Mouse (Mus musculus) mouse embryonic stem cell (cell line): ENCODE measurements around the gene Aoc2.
"Not testable (repeated sequence)": the region's sequence is repeated elsewhere in the genome, so short reads cannot be mapped to it uniquely, and the experiment has no call there.

Experiments
- in situ Hi-C, 2 experiments: fragments of 300-500 bp; cut with MboI; formaldehyde crosslinking; loops; 1 replicate in 1 of 2; 3 replicates in 1 of 2; pipeline ENCODE4 v1.14.3; 2019 to 2020; ENCODE audit warnings: low sequenced_read_pairs in 2 of 2, low pct_unique_long_range_greater_than_20kb in 1 of 2, mixed read lengths in 1 of 2; ENCODE audit not compliant: unreplicated experiment in 1 of 2

Gene Aoc2

DNA sequence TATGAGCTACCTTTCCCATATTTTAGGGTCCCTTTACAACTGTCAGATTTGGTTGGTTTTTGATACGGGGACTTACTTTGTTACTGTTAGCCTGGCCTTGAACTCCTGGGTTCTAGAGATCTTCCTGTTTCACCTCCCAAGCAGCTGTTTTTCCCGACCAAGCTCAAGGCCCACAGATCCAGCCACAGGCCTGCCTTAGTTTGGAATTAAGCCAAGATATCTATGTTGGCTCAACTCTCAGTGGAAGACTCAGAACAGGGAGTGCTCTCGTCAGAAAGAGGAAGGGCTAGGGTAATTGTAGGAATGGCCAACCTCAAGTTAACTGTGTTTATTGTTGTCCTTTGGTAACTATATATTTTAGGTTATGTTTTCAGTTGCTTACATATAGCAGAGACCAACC lies 12.7 kb upstream of the Aoc2 start:
- in situ Hi-C loops = no loop called here

DNA sequence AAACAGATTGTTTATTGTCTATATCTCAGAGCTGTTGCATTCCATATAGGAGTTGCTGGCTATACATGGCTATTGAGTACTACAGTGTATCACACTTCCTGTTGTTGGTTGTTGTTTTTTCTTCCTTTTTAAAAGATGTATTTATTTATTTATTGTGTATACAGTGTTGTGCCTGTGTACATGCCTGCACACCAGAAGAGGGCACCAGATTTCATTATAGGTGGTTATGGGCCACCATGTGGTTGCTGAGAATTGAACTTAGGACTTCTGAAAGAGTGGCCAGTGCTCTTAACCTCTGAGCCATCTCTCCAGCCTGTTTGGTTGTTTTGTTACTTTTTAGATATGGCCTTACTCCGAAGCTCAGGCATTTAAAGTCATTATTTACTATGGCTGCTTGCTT lies 10.3 kb upstream of the Aoc2 start:
- in situ Hi-C loops = no loop called here

DNA sequence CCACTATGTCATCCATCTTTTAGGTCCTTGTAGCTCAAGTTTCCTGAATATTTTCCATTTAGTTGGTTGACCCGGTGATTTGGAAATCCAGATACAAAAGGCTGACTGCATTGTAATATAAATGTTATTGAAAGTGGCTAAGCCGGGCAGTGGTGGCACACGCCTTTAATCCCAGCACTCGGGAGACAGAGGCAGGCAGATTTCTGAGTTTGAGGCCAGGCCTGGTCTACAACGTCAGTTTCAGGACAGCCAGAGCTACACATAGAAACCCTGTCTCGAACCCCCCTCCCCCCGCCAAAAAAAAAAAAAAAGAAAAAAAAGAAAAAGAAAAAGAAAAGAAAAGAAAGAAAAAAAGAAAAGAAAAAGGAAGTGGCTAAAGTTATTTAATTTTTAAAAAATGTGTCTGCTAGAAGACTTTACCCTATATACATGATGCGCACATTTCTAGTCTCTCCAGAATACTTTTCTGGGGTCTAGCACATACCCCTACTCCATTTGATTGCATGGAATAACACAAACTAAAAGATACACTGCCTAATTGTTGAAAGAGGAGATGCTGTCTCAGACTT lies 9.7 kb upstream of the Aoc2 start:
- in situ Hi-C loops = no loop called here

DNA sequence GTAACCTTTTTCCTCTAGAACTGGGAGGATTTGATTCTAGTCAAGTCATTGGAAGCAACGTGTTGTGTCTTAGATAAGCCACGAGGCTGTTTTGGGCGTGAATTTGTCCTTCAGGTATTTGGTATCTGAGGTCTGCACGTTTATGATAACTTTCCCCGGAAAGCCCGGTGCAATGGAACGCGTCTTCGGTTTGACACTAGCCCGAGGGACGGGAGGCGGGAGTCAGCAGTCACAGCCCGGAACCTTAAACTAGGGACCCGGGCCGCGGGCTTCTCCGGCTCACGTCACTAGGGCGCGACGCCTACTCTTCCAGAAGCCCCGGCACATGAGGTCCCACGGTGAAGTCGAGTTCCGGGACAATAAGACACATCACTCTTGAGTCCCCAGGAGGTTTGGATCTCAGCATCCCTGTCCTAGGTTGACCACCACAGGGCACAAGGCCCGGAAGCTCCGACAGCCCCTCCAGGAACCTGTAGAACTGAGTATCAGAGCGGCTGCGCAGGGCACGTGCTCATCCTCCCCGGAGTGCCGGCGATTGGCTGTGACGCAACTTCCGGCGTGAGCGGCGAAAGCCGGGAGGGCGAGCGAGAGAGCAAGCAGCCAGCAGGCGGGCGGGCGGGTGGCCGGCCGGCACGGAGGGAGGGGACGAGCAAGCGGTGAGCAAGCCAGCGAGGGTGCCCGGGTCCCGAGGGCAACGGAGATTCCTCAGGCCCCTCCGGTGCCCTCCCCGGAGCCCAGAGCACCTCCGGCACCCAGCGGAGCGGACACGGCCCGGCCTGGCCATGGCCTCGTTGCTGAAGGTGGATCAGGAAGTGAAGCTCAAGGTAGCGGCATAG lies 9.0 kb upstream of the Aoc2 start, which contains the start of gene Psme3:
TSS of gene Psme3 (plus strand) at position 549 of the 836 bp plus-strand sequence.
- in situ Hi-C loops = no loop called here

GRCm38 (mm10) chr11:101316501-101316917 lies 8.4 kb upstream of the Aoc2 start:
- in situ Hi-C loops = no loop called here

GRCm38 (mm10) chr11:101323609-101324008 lies 1.3 kb upstream of the Aoc2 start:
- in situ Hi-C loops = no loop called here

DNA sequence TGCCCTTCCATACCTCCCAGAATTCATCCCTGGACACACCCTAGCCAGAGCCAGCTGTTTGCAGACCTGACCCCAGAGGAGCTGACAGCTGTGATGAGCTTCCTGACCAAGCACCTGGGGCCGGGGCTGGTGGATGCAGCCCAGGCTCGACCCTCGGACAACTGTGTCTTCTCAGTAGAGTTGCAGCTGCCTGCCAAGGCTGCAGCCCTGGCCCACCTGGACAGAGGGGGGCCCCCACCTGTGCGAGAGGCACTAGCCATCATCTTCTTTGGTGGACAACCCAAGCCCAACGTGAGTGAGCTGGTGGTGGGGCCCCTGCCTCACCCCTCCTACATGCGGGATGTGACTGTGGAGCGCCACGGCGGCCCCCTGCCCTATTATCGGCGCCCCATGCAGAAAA lies 338 bp downstream of the Aoc2 start:
- in situ Hi-C loops = not testable (repeated sequence)

DNA sequence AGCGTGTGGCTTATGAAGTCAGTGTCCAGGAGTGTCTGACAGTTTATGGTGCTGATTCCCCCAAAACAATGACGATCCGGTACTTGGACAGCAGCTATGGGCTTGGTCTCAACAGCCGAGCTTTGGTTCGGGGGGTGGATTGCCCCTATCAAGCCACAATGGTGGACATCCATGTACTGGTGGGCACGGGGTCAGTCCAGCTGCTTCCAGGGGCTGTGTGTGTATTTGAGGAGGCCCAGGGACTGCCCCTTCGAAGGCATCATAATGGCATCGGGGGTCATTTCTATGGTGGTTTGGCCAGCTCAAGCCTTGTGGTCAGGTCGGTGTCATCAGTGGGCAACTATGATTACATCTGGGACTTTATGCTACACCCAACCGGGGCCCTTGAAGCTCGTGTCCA lies 1.3 kb downstream of the Aoc2 start:
- in situ Hi-C loops = no loop called here

GRCm38 (mm10) chr11:101327311-101327710 lies 2.4 kb downstream of the Aoc2 start:
- in situ Hi-C loops = no loop called here

DNA sequence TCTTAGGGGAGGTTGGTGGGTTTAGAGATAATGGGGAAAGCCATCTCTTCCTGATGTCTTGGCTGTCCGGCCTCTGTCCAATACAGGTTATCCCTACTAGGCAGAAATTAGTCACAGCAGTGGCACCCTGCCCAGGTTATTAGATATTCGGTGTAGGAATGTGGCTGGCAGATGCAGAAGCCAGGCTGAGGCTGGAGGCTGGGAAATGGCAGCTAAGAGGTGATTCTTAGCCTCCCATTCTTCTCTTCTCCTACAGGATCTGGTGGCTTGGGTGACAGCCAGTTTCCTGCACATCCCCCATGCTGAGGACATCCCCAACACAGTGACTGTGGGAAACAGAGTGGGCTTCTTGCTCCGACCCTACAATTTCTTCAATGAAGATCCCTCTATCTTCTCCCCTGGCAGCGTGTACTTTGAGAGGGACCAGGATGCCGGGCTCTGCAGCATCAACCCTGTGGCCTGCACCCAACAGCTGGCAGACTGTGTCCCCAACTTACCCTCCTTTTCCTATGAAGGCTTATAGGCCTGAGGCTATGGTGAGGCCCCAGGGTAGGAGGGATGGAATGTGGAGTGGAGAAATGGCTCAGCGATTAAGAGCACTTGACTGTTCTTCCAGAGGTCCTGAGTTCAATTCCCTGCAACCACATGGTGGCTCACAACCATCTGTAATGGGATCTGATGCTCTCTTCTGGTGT lies 4.2 kb downstream of the Aoc2 start:
- in situ Hi-C loops = no loop called here

- in situ Hi-C loops = loop anchor here in 1 of 2 experiments (5.0 kb wide), 1 partner anchor 67 kb away; no protein-coding TSS in a partner anchor
Measured at GRCm38 (mm10) chr11:101330371-101330924, 5.6 kb downstream of the Aoc2 start, which contains the start of gene Aoc3. Gene Aoc3, plus strand, starts transcription at chr11:101330605.

- in situ Hi-C loops = loop anchor here in 1 of 2 experiments (5.0 kb wide), 1 partner anchor 66 kb away; no protein-coding TSS in a partner anchor
Measured at GRCm38 (mm10) chr11:101330961-101331360, 6.1 kb downstream of the Aoc2 start.

DNA sequence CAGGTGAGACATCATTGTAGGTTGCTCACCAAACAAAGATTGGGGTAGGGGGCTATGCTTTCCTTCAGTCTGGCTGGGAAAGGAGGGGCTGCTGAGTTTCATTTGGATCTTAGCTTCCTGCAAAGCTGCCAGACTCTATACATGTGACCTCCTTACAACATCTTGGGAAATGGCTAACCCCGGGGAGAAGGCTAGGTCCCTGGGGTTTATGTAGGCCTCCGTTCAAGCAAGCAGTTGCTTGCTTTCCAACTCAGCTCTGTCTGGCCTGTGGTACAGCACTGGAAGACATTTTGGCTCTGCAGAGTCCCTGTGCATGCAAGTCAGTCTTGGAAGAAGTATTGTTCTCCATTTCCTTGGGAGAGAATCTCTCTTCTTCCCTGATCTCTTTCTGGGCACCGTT lies 7.7 kb downstream of the Aoc2 start:
- in situ Hi-C loops = loop anchor here in 1 of 2 experiments (5.0 kb wide), 1 partner anchor 65 kb away; no protein-coding TSS in a partner anchor

GRCm38 (mm10) chr11:101334023-101334422 lies 9.2 kb downstream of the Aoc2 start:
- in situ Hi-C loops = loop anchor here in 1 of 2 experiments (5.0 kb wide), 1 partner anchor 63 kb away; no protein-coding TSS in a partner anchor

GRCm38 (mm10) chr11:101334516-101334915 lies 9.7 kb downstream of the Aoc2 start:
- in situ Hi-C loops = loop anchor here in 1 of 2 experiments (5.0 kb wide), 1 partner anchor 63 kb away; no protein-coding TSS in a partner anchor

GRCm38 (mm10) chr11:101335685-101336084 lies 10.8 kb downstream of the Aoc2 start:
- in situ Hi-C loops = loop anchor here in 1 of 2 experiments (5.0 kb wide), 1 partner anchor 62 kb away; no protein-coding TSS in a partner anchor

DNA sequence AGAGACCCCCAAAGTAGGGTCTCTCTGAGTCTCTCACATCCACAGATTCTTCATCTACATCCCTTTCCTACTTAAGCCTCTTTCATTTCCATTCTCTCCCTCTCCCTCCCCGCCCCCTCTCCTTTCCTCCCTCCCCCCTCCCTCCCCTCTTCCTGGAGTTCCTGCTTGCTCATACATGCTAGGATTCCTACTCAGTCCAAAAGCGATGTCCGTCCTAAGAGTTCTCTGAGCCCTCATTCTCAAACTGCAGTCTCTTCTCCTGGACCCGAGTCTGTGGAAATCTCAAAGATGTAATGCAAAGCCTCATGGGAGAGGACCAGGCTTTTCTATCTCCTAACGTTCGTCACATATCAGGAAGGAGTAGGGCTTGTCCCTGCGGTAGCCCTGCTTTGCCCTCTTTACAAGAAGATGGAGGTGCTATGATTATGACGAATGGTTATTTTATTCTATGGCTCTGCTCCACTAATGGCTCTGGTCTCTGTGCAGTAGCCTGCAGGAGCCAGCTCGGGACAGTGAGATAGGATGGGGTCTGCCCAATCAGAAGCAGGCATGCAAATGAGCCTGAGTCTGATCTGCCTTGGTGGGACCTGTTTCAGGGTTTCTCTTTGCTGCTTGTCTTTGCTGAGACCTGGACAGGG lies 13.4 kb downstream of the Aoc2 start:
- in situ Hi-C loops = loop anchor here in 1 of 2 experiments (5.0 kb wide), 1 partner anchor 59 kb away; no protein-coding TSS in a partner anchor
